In genomic region chr9:99662406-99662805, GRCm38 (mm10) we compare ENCODE assay signal across 8 mouse cellular contexts. TPM values are rescaled to one million over a fixed set of nuclear protein-coding genes. Genes with fewer than 3 reads are reported as not detected.
A peak's percentile ranks its signal among the peaks of the same experiment; 100 is the strongest.
DNase-seq lines count a peak whose midpoint lies in the region; ATAC-seq and TF ChIP-seq lines count a peak whose summit lies in the region.
"Had no signal": no experiment of that assay in that cellular context is flagged by ENCODE, and none has a peak within 500 bp of the region (broad histone marks: within the 10 kb centered on the region; RNA-seq: fewer than 3 reads in every experiment).

No protein-coding gene starts in this region.

- H3K4me3 ChIP-seq in bone marrow, adult 2 months (replicated peaks; ENCODE audit: control insufficient read depth, low read depth, low read length) = no peak overlapping the region
- no peak overlapping the region for H3K4me3 ChIP-seq in heart, postnatal 0 days (ENCODE audit: low read depth, low read length)
- H3K4me3 ChIP-seq in layer of hippocampus, adult 2 months = no peak overlapping the region
- H3K4me3 ChIP-seq: megakaryocyte, embryonic 14.5 days had no signal

- 24% methylated on average over 7 of the region's 7 CpGs for WGBS in bone marrow, adult 2 months
- WGBS in heart, postnatal 0 days = 25% methylated on average over 7 of the region's 7 CpGs

- no peak overlapping the region for H3K9ac ChIP-seq in heart, postnatal 0 days (replicated peaks; ENCODE audit: low read depth, low read length)

- no peaks in the 10 kb centered on the region for H3K9me3 ChIP-seq in heart, postnatal 0 days (replicated peaks; ENCODE audit: control insufficient read depth, low read length)
- H3K9me3 ChIP-seq: megakaryocyte, embryonic 14.5 days had no signal

- no peak for TF ChIP-seq POLR2A in bone marrow, adult 2 months (IDR thresholded peaks at IDR 0.05; ENCODE audit: borderline replicate concordance, control insufficient read depth, low read depth, low read length)

- peak; percentile 69; the same call in 1 of the 2 replicates for TF ChIP-seq CTCF in bone marrow, adult 2 months (IDR thresholded peaks at IDR 0.05; ENCODE audit: control insufficient read depth, insufficient read depth, low read length)
- peak; percentile 81 for TF ChIP-seq CTCF in heart, postnatal 0 days (IDR thresholded peaks at IDR 0.05; ENCODE audit: low read depth)
- peak; percentile 99 for TF ChIP-seq CTCF in layer of hippocampus, adult 2 months (conservative IDR thresholded peaks at IDR 0.05)

- no peak overlapping the region for H3K27ac ChIP-seq in bone marrow, adult 2 months (ENCODE audit: control insufficient read depth, insufficient read depth, low read depth, low read length, poor library complexity)
- no peak overlapping the region for H3K27ac ChIP-seq in heart, postnatal 0 days (ENCODE audit: low read depth)
- H3K27ac ChIP-seq in layer of hippocampus, adult 2 months = no peak overlapping the region

- peaks cover 48% of the 10 kb centered on the region for H3K36me3 ChIP-seq in heart, postnatal 0 days (replicated peaks; ENCODE audit: control insufficient read depth, insufficient read depth, low read length)

- peak overlapping the region; percentile 23; the same call in 1 of the 2 replicates for H3K4me2 ChIP-seq in heart, postnatal 0 days (ENCODE audit: low read depth, low read length)

- no peaks in the 10 kb centered on the region for H3K27me3 ChIP-seq in heart, postnatal 0 days (ENCODE audit: control insufficient read depth, insufficient read depth, low read length)

- H3K4me1 ChIP-seq in bone marrow, adult 2 months (ENCODE audit: control insufficient read depth, insufficient read depth, low read length) = no peaks in the 10 kb centered on the region
- no peaks in the 10 kb centered on the region for H3K4me1 ChIP-seq in heart, postnatal 0 days (ENCODE audit: control insufficient read depth, insufficient read depth)
- H3K4me1 ChIP-seq: megakaryocyte, embryonic 14.5 days had no signal

- peak; percentile 48 for DNase-seq in MEL-GATA-1-ER (ENCODE audit: extremely low read depth, low read depth)
- DNase-seq in heart, postnatal 0 days (ENCODE audit: low spot score) = peak; percentile 43
- peak; percentile 18 to 79 for DNase-seq in layer of hippocampus, adult 2 months (ENCODE audit: low spot score in 2 of 2)
- DNase-seq in lung, postnatal 10 days = peak; percentile 72
- DNase-seq in right cerebral cortex, postnatal 10 days (ENCODE audit: low spot score in 2 of 2) = peak; percentile 67 to 75

- ATAC-seq in erythroblast, adult 5-6 weeks (replicated peaks; ENCODE audit: low FRiP score, poor library complexity, severe bottlenecking) = peak; percentile 71
- ATAC-seq in heart, postnatal 0 days (ENCODE audit: insufficient read depth, low read depth) = peak; percentile 47; the same call in 1 of the 2 replicates

- TF ChIP-seq EP300 in heart, postnatal 0 days (IDR thresholded peaks at IDR 0.05; ENCODE audit: low read depth) = no peak

RNA-seq across cellular contexts. Expression of gene Dzip1l, which starts 33.1 kb away (rescaled TPM):
- polyA plus RNA-seq in bone marrow, adult 2 months (2011; ENCODE audit: insufficient read depth, insufficient read length, low replicate concordance, missing spikeins) = 0.45 and 1.0 TPM in 2 replicates
- total RNA-seq in erythroblast, adult 5-6 weeks (2015; ENCODE audit: low replicate concordance) = not detected in 2 replicates
- total RNA-seq in erythroblast, adult 5-6 weeks (2017; ENCODE audit: low replicate concordance) = not detected in 2 replicates
- total RNA-seq in heart, postnatal 0 days (2014; rRNA removed; ENCODE audit: low replicate concordance) = 25.9 and 30.5 TPM in 2 replicates
- 6.5 and 7.2 TPM in 2 replicates for polyA plus RNA-seq in heart, postnatal 0 days (2015; fragmentation: Nextera tagmentation; extraction: Ambion mirVana)
- 10 to 100 TPM; 24.1 to 24.4 TPM for total RNA-seq in layer of hippocampus, adult 2 months (2021)

RNA-seq across cellular contexts. Expression of gene A4gnt, which starts 50.1 kb away (rescaled TPM):
- not detected in 2 replicates for polyA plus RNA-seq in bone marrow, adult 2 months (2011; ENCODE audit: insufficient read depth, insufficient read length, low replicate concordance, missing spikeins)
- not detected in 2 replicates for total RNA-seq in erythroblast, adult 5-6 weeks (2015; ENCODE audit: low replicate concordance)
- total RNA-seq in erythroblast, adult 5-6 weeks (2017; ENCODE audit: low replicate concordance) = not detected in 2 replicates
- not detected in 2 replicates for total RNA-seq in heart, postnatal 0 days (2014; rRNA removed; ENCODE audit: low replicate concordance)
- polyA plus RNA-seq in heart, postnatal 0 days (2015; fragmentation: Nextera tagmentation; extraction: Ambion mirVana) = not detected in 2 replicates
- total RNA-seq in layer of hippocampus, adult 2 months (2021) = under 1 TPM in 1 of 2 experiments, not detected in 1; 0.12 TPM

RNA-seq across cellular contexts. Expression of gene Cldn18, which starts 54.7 kb away (rescaled TPM):
- polyA plus RNA-seq in bone marrow, adult 2 months (2011; ENCODE audit: insufficient read depth, insufficient read length, low replicate concordance, missing spikeins) = 0.60 TPM in 1 of 2 replicates, not detected in the other
- total RNA-seq in erythroblast, adult 5-6 weeks (2015; ENCODE audit: low replicate concordance) = not detected in 2 replicates
- not detected in 2 replicates for total RNA-seq in erythroblast, adult 5-6 weeks (2017; ENCODE audit: low replicate concordance)
- total RNA-seq in heart, postnatal 0 days (2014; rRNA removed; ENCODE audit: low replicate concordance) = not detected in 2 replicates
- polyA plus RNA-seq in heart, postnatal 0 days (2015; fragmentation: Nextera tagmentation; extraction: Ambion mirVana) = 0.22 TPM in 1 of 2 replicates, not detected in the other
- not detected for total RNA-seq in layer of hippocampus, adult 2 months (2021)

Comparison
In these comparisons a context has a peak if more than half of its experiments do, and no peak if none do; other contexts are left out.
1. RNA of gene Dzip1l, which starts 33.1 kb away (total RNA-seq): 25.9 to 30.5 TPM in heart, postnatal 0 days and 24.1 to 24.4 TPM in layer of hippocampus, adult 2 months; not detected in erythroblast, adult 5-6 weeks; every median in the first group is over 10 times any median in the second.
2. Peak in every context shown above with its lines, with median percentiles within 50 percentile points of each other: DNase-seq and CTCF ChIP-seq.